Mouse (Mus musculus) limb, embryonic 14.5 days (tissue): ENCODE measurements at regions not wholly inside any gene's neighbourhood (a gene's known extent, or its start where the extent isn't known, plus 50 kb on each side); places are given as distances from the start of the nearest gene placed in this dataset.
"Not testable (repeated sequence)": the region's sequence is repeated elsewhere in the genome, so short reads cannot be mapped to it uniquely, and the experiment has no call there.

Source experiments
- ATAC-seq: fragments of 200-750 bp; cut with Nextera tagmentation; 2 replicates; pipeline ENCODE4 v1.8.0; 2017; ENCODE audit warnings: low read depth, moderate number of reproducible peaks, moderate TSS enrichment; ENCODE audit not compliant: low FRiP score
- DNase-seq: peaks from one replicate; pipeline ENCODE4 v3.0.0-alpha.2; 2015; ENCODE audit warnings: low spot score
- H3K27ac ChIP-seq: fragments of 300-500 bp; sonication (generic); replicated peaks from 2 replicates; pipeline ENCODE4 v1.5.1; 2014; ENCODE audit warnings: low read depth, mild to moderate bottlenecking, low read length, moderate library complexity, mixed read lengths
- H3K27me3 ChIP-seq: fragments of 300-500 bp; sonication (generic); 2 replicates; pipeline ENCODE4 v1.6.1; 2014; ENCODE audit warnings: low read length, mixed read lengths; ENCODE audit not compliant: control insufficient read depth, insufficient read depth
- H3K36me3 ChIP-seq: fragments of 300-500 bp; sonication (generic); 2 replicates; pipeline ENCODE4 v1.6.1; 2014; ENCODE audit warnings: mild to moderate bottlenecking, low read length, moderate library complexity, mixed read lengths; ENCODE audit not compliant: control insufficient read depth, insufficient read depth
- H3K4me1 ChIP-seq: fragments of 300-500 bp; sonication (generic); 2 replicates; pipeline ENCODE4 v1.6.1; 2014; ENCODE audit warnings: antibody characterized with exemption, low read length, mixed read lengths; ENCODE audit not compliant: control insufficient read depth, insufficient read depth
- H3K4me2 ChIP-seq: fragments of 300-500 bp; sonication (generic); replicated peaks from 2 replicates; pipeline ENCODE4 v1.6.1; 2014; ENCODE audit warnings: low read depth, mild to moderate bottlenecking, low read length, moderate library complexity; ENCODE audit not compliant: severe bottlenecking
- H3K4me3 ChIP-seq: fragments of 300-500 bp; sonication (generic); replicated peaks from 2 replicates; pipeline ENCODE4 v1.5.1; 2014; ENCODE audit warnings: low read length
- H3K9ac ChIP-seq: fragments of 300-500 bp; sonication (generic); 2 replicates; pipeline ENCODE4 v1.6.1; 2014; ENCODE audit warnings: mild to moderate bottlenecking, low read depth, low read length, moderate library complexity; ENCODE audit not compliant: severe bottlenecking
- H3K9me3 ChIP-seq: fragments of 300-500 bp; sonication (generic); 2 replicates; pipeline ENCODE4 v1.6.1; 2016; ENCODE audit warnings: low read length; ENCODE audit not compliant: control insufficient read depth
- POLR2A ChIP-seq: fragments of 200-500 bp; IDR thresholded peaks from 2 replicates; pipeline ENCODE4 v1.8.0; 2012; ENCODE audit warnings: inconsistent platforms, mild to moderate bottlenecking, moderate library complexity, borderline replicate concordance; ENCODE audit not compliant: insufficient read depth, insufficient read length; ENCODE audit errors: extremely low read depth
- WGBS: fragments of 180-500 bp; shearing (Covaris S2); extraction: QIAGEN DNeasy Blood & Tissue Kit; methylation state at CpG from one replicate; pipeline ENCODE4 v1.1.7; 2014; 5-methylcytosine and 5-hydroxymethylcytosine counted together

DNA sequence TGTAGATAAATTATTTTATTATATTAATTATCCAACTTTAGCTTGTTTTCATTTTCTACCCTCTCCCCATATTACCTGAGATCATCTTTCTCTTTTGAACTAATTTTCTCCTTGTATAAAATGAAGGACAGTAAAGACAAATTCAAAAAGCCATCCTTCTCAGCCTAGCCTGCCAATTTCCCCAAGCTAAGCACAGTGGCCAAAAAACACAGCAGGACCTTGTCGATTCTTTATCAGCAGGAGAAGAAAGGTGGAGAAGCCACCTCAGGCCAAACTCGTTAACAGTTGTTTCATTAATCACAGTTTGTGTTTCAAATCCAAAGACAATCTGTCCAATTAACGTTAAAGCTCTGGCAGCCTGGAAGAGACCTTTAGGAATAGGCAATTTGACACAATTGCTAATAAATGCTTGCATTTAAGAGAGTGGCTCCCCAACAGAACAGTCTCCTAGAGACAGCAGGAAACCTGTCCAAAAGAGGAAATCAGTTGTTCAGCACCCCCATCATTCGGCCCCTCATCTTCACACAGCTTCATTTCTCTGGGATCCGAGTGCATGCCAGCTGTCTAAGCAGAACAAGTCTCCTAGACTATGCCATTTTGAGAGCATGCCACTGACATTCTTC, 135.7 kb upstream of the Tlr4 start:
- Histone ChIP-seq H3K27me3 (no peaks in the 10 kb centered on the region), H3K4me3 (no peak overlapping the region), H3K9ac (no peak overlapping the region), H3K9me3 (no peaks in the 10 kb centered on the region), H3K27ac (no peak overlapping the region), H3K36me3 (no peaks in the 10 kb centered on the region), H3K4me1 (no peaks in the 10 kb centered on the region), H3K4me2 (no peak overlapping the region)
- no peak for DNase-seq
- WGBS = 45% methylated on average over 5 of the region's 5 CpGs
- no peak for ATAC-seq
- no peak for TF ChIP-seq POLR2A

DNA sequence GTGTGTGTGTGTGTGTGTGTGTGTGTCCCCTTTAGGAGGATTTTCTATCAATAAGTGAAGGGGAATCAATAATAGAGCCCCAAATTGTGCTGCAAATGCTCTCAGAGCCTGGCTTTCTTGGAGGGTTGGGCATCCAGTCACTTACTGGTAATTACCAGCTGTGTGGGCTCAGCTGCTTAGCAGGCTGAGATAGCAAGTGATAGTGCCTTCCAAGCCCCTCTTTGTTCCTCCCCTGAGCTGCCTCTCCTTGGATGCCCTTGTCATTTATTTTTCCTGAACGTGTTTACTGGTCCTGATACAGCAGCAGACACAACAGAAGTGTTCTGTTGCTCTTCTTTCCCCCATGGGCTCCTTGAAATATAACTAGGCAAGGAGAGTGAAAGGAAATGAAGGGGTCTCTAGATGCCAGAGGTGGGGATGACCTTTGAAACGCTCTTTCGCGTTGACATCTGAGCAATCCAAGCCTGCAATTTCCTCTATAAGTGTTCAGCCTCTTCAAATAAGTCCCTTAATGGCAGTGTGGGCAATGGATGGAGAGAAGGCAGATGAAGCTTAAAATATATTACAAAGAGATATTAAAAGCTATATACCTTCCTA, 133.3 kb upstream of the Tlr4 start:
- Histone ChIP-seq H3K4me2 (no peak overlapping the region), H3K4me3 (no peak overlapping the region), H3K9me3 (no peaks in the 10 kb centered on the region), H3K4me1 (no peaks in the 10 kb centered on the region), H3K9ac (no peak overlapping the region), H3K36me3 (no peaks in the 10 kb centered on the region), H3K27ac (no peak overlapping the region), H3K27me3 (no peaks in the 10 kb centered on the region)
- no peak for ATAC-seq
- 65% methylated on average over 4 of the region's 4 CpGs for WGBS
- no peak for TF ChIP-seq POLR2A
- DNase-seq = no peak

DNA sequence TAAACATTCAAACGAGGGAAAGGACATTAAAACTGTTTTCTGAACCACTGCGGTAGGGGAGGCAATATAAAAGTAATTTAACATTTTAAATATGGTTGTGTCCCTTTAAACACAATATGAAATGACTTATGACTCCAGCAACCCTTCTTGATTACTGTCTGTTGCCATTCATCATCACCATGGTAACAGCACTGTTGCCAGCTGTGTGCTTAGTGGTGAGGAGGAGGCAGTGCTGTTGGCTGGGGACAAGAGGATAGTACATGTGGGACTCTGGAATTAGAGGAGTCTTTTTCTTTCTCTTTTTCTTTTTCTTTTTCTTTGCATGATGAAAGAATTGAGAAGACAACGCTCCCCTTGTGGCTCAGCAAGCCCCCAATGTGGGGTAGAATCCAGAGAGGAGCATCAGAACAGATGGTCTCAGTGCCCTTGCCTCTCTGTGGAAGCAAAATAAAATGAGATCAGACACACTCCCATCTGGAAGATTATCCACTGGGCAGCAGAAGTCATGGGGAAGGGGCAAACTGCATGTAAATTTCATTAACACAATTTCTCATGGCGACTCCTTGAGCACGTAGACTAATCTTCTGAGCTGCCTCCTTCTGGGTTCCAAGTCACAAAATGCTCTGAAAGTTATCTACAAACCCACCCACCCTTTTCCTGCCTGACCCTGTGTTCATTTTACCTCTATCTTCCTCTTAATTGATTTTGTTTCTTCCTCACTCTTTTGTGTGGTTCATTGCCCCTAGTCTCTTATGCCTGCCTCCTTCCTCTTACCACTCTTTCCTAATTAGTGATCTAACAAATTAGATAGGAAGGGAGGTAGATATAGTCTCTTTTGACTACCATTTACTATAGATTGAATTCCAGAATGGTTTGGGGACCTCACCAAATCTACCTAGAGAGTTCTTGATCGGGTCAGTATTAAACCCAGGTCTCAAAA, 111.3 kb upstream of the Tlr4 start:
- H3K27ac ChIP-seq = no peak overlapping the region
- TF ChIP-seq POLR2A = no peak
- no peak for DNase-seq
- WGBS = 81% methylated on average over 6 of the region's 6 CpGs
- H3K4me3 ChIP-seq = no peak overlapping the region
- no peaks in the 10 kb centered on the region for H3K4me1 ChIP-seq
- no peaks in the 10 kb centered on the region for H3K27me3 ChIP-seq
- no peaks in the 10 kb centered on the region for H3K36me3 ChIP-seq
- no peaks in the 10 kb centered on the region for H3K9me3 ChIP-seq
- ATAC-seq = no peak
- H3K4me2 ChIP-seq = no peak overlapping the region
- H3K9ac ChIP-seq = no peak overlapping the region

DNA sequence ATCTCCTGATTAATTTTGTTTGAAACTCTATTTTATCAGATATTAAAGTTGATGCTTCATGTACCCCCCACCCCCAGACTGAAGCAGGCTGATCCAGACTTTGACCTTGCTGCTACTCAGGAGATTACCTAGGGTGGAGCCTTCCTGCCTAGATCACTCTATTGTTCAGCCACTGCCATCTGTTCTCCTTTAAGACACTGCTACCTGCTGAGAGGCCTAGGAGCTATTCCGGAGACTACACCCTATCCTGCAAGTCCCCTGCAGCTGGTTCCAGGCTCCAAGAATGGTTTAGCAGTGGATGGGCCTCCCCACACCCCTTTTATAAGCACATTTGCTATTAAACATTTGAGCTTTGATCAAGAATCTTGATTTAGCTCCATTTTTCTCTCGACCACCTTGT, 90.0 kb upstream of the Tlr4 start:
- no peak overlapping the region for H3K9ac ChIP-seq
- 0% methylated on average over 2 of the region's 2 CpGs for WGBS
- TF ChIP-seq POLR2A = no peak
- DNase-seq (no peak), ATAC-seq (no peak)
- no peak overlapping the region for H3K4me3 ChIP-seq
- H3K36me3 ChIP-seq = no peaks in the 10 kb centered on the region
- H3K27me3 ChIP-seq = no peaks in the 10 kb centered on the region
- H3K9me3 ChIP-seq = no peaks in the 10 kb centered on the region
- no peaks in the 10 kb centered on the region for H3K4me1 ChIP-seq
- no peak overlapping the region for H3K4me2 ChIP-seq
- no peak overlapping the region for H3K27ac ChIP-seq

DNA sequence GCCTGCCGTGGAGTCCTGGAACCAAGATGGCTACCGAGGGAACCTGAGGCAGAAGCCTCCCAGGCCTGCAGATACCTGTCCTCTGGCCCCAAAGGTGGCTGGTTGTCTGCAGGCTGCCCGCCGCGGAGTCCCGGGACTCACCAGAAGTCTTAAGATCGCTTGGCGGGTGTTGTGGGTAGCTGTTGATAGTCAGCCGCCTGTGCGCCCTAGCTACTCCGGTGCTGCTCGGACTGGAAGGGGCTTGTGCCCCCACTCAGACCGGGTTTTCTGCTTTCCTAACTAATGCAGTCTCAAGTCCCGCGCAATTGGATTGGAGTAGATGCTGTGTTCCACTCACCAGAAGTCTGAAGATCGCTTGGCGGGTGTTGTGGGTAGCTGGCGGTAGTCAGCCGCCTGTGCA, 84.0 kb upstream of the Tlr4 start:
- H3K9me3 ChIP-seq, H3K27ac ChIP-seq, ATAC-seq, H3K4me1 ChIP-seq, H3K36me3 ChIP-seq, DNase-seq, H3K4me2 ChIP-seq, H3K27me3 ChIP-seq, H3K9ac ChIP-seq, H3K4me3 ChIP-seq: not testable (repeated sequence)
- 91% methylated on average over 19 of the region's 19 CpGs for WGBS
